ENCODE assay signal across 19 mouse cellular contexts in genomic region chr1:86147557-86147956, GRCm38 (mm10). TPM values are rescaled to one million over a fixed set of nuclear protein-coding genes. Genes with fewer than 3 reads are reported as not detected.
DNase-seq lines count a peak whose midpoint lies in the region; TF ChIP-seq lines count a peak whose summit lies in the region.
"Had no signal": no experiment of that assay in that cellular context is flagged by ENCODE, and none has a peak within 500 bp of the region (broad histone marks: within the 10 kb centered on the region; RNA-seq: fewer than 3 reads in every experiment).

No protein-coding gene starts in this region.

- no peak overlapping the region for H3K4me3 ChIP-seq in lung, adult 2 months (replicated peaks; ENCODE audit: extremely low read depth, low read depth, low read length)
- H3K4me3 ChIP-seq: hindbrain, embryonic 15.5 days had no signal

- WGBS in lung, adult 2 months, result 55% methylated on average over 5 of the region's 5 CpGs

- DNase-seq in lung, postnatal 10 days, result peak; percentile 17
- no peak for DNase-seq in lung, adult 2 months
- DNase-seq in MN1 (ENCODE audit: low spot score), result peak; percentile 46
- DNase-seq in adrenal gland, postnatal 10 days, result peak; percentile 56
- DNase-seq in fibroblast of lung, adult 2 months (ENCODE audit: low read depth), result peak; percentile 73
- no peak for DNase-seq in embryo, embryonic 9.5 days (ENCODE audit: extremely low spot score)
- DNase-seq in heart, adult 11 months, result no peak
- DNase-seq in cerebellum, adult 11-12 months, result no peak
- DNase-seq: cerebellum, adult 8-10 months; right cerebral cortex, postnatal 25 days; thymus, postnatal 14 days had no signal

- no peak for TF ChIP-seq POLR2A in lung, adult 2 months (IDR thresholded peaks at IDR 0.05; ENCODE audit: borderline replicate concordance, extremely low read depth, low read depth, low read length)

- H3K4me1 ChIP-seq in lung, adult 2 months (ENCODE audit: control insufficient read depth, insufficient read depth, low read length), result peaks cover 3% of the 10 kb centered on the region; the same call in 1 of the 2 replicates
- H3K4me1 ChIP-seq: hindbrain, embryonic 15.5 days had no signal

- TF ChIP-seq CTCF in lung, adult 2 months (IDR thresholded peaks at IDR 0.05; ENCODE audit: insufficient read depth, low read length), result no peak

RNA-seq across cellular contexts. Expression of gene Armc9, which starts 7.0 kb away (rescaled TPM):
- polyA plus RNA-seq in lung, adult 2 months (2012; rRNA removed), result 4.0 and 5.3 TPM in 2 replicates
- total RNA-seq in adrenal gland, postnatal 10 days (2021), result 10 to 100 TPM in 1 of 2 experiments, 1 to 10 TPM in 1; 7.9 to 10.9 TPM

RNA-seq across cellular contexts. Expression of gene Gm21972, which starts 14.1 kb away (rescaled TPM):
- polyA plus RNA-seq in lung, adult 2 months (2012; rRNA removed), result not detected in 2 replicates
- 1 to 10 TPM; 1.3 to 2.7 TPM for total RNA-seq in adrenal gland, postnatal 10 days (2021)
- total RNA-seq: monocyte, adult 5-6 weeks had no signal
- polyA plus RNA-seq: heart, postnatal 0 days; kidney, embryonic 16.5 days; limb, embryonic 11.5 days; stomach, postnatal 0 days had no signal

RNA-seq across cellular contexts. Expression of gene Htr2b, which starts 35.8 kb away (rescaled TPM):
- 0.42 and 0.73 TPM in 2 replicates for polyA plus RNA-seq in lung, adult 2 months (2012; rRNA removed)
- under 1 TPM; 0.21 to 0.27 TPM for total RNA-seq in adrenal gland, postnatal 10 days (2021)
- total RNA-seq: CH12.LX; monocyte, adult 5-6 weeks had no signal
- polyA plus RNA-seq: liver, embryonic 14.5 days had no signal

Comparison
In these comparisons a context has a peak if more than half of its experiments do, and no peak if none do; other contexts are left out.
1. DNase-seq: peak in lung, postnatal 10 days (single experiment), MN1 (single experiment), adrenal gland, postnatal 10 days (single experiment) and fibroblast of lung, adult 2 months (single experiment); none in lung, adult 2 months (single experiment), embryo, embryonic 9.5 days (single experiment), heart, adult 11 months (single experiment) and cerebellum, adult 11-12 months (single experiment).